Mouse (Mus musculus) cerebellum, adult 2 months (tissue): ENCODE data around the gene Mphosph9. TPM values are rescaled to one million over a fixed set of nuclear protein-coding genes. Genes with fewer than 3 reads are reported as not detected.
A peak's percentile ranks its signal among the peaks of the same experiment; 100 is the strongest.

Source experiments
- DNase-seq, 2 experiments: peaks; one replicate each; pipeline ENCODE4 v3.0.0; 2021
- H3K27ac ChIP-seq: fragments of 200-500 bp; 2 replicates; pipeline ENCODE4 v1.5.1; 2012; ENCODE audit warnings: low read length, control low read depth, inconsistent platforms; ENCODE audit not compliant: insufficient read depth
- H3K27me3 ChIP-seq: fragments of 200-500 bp; 2 replicates; pipeline ENCODE4 v1.6.1; 2012; ENCODE audit warnings: inconsistent platforms, mild to moderate bottlenecking, low read length, moderate library complexity; ENCODE audit not compliant: control insufficient read depth, insufficient read depth
- H3K4me1 ChIP-seq: fragments of 200-500 bp; 2 replicates; pipeline ENCODE4 v1.6.1; 2011; ENCODE audit warnings: low read length; ENCODE audit not compliant: control insufficient read depth, insufficient read depth
- H3K4me3 ChIP-seq: fragments of 200-500 bp; replicated peaks from 2 replicates; pipeline ENCODE3; 2011; ENCODE audit warnings: mild to moderate bottlenecking, low read depth, low read length, control low read depth; ENCODE audit not compliant: insufficient read depth
- CTCF ChIP-seq: fragments of 200-500 bp; IDR thresholded peaks from 2 replicates; pipeline ENCODE4 v1.5.1; 2011; ENCODE audit warnings: low read depth, mild to moderate bottlenecking, control low read depth, low read length, moderate library complexity, borderline replicate concordance; ENCODE audit not compliant: insufficient read depth
- POLR2A ChIP-seq: fragments of 200-500 bp; IDR thresholded peaks from 2 replicates; pipeline ENCODE4 v1.6.1; 2011; ENCODE audit warnings: low read length, control low read depth, borderline replicate concordance; ENCODE audit not compliant: insufficient read depth
- WGBS: fragments of 180-500 bp; shearing (Covaris S2); methylation state at CpG from one replicate; pipeline ENCODE4 v1.1.7; 2018; 5-methylcytosine and 5-hydroxymethylcytosine counted together
- polyA plus RNA-seq: library from polyadenylated mRNA; depleted of rRNA; stranded (reverse); fragments of >200 nt; gene quantifications from 2 replicates; pipeline ENCODE4 v1.2.3, GENCODE M21; 2012

The Mphosph9 gene
- polyA plus RNA-seq, 1 experiment: 27.2 TPM

- H3K4me3 ChIP-seq: no peak overlapping the region
- no peak overlapping the region for H3K27ac ChIP-seq
- WGBS: 46% methylated on average over 9 of the region's 9 CpGs
Measured at GRCm38 (mm10) chr5:124337909-124338308, 10.1 kb upstream of the Mphosph9 start.

GRCm38 (mm10) chr5:124337103-124337502, 9.3 kb upstream of the Mphosph9 start:
- Histone ChIP-seq H3K27ac (no peak overlapping the region), H3K4me3 (no peak overlapping the region), H3K4me1 (peaks cover 25% of the 10 kb centered on the region), H3K27me3 (no peaks in the 10 kb centered on the region)
- 86% methylated on average over 9 of the region's 9 CpGs for WGBS
- DNase-seq: no peak
- TF ChIP-seq POLR2A (no peak), CTCF (no peak)

More at GRCm38 (mm10) chr5:124337909-124338308, 10.1 kb upstream of the Mphosph9 start:
- TF ChIP-seq POLR2A (no peak), CTCF (no peak)
- Histone ChIP-seq H3K4me1 (peaks cover 25% of the 10 kb centered on the region), H3K27me3 (no peaks in the 10 kb centered on the region)
- DNase-seq: peak in 1 of 2 experiments; percentile 29

GRCm38 (mm10) chr5:124334392-124334791, 6.6 kb upstream of the Mphosph9 start:
- Histone ChIP-seq H3K4me1 (peaks cover 20% of the 10 kb centered on the region), H3K27ac (peak overlapping the region; percentile 4; the same call in 1 of the 2 replicates), H3K27me3 (no peaks in the 10 kb centered on the region), H3K4me3 (no peak overlapping the region)
- WGBS: 11% methylated on average over 6 of the region's 6 CpGs
- TF ChIP-seq CTCF: no peak
- no peak for TF ChIP-seq POLR2A
- DNase-seq: peak; percentile 60 to 79

- peaks cover 8% of the 10 kb centered on the region; the same call in 1 of the 2 replicates for H3K4me1 ChIP-seq
- H3K4me3 ChIP-seq: no peak overlapping the region
- 74% methylated on average over 6 of the region's 6 CpGs for WGBS
- no peak for TF ChIP-seq CTCF
- no peak for TF ChIP-seq POLR2A
- no peak overlapping the region for H3K27ac ChIP-seq
- no peak for DNase-seq
- no peaks in the 10 kb centered on the region for H3K27me3 ChIP-seq
Measured at GRCm38 (mm10) chr5:124330086-124330485, 2.3 kb upstream of the Mphosph9 start.

- Histone ChIP-seq H3K4me1 (no peaks in the 10 kb centered on the region; the same call in 1 of the 2 replicates), H3K4me3 (peak overlapping the region; percentile 87), H3K27ac (peak overlapping the region; percentile 10; the same call in 1 of the 2 replicates), H3K27me3 (no peaks in the 10 kb centered on the region)
- DNase-seq: peak; percentile 37 to 41
- WGBS: under 1% methylated on average over 8 of the region's 8 CpGs
- TF ChIP-seq CTCF: no peak
- TF ChIP-seq POLR2A: no peak
Measured at GRCm38 (mm10) chr5:124326829-124327228, 943 bp downstream of the Mphosph9 start.

GRCm38 (mm10) chr5:124317648-124318047, 10.1 kb downstream of the Mphosph9 start:
- H3K4me1 ChIP-seq: peaks cover 22% of the 10 kb centered on the region
- TF ChIP-seq POLR2A (no peak), CTCF (no peak)
- WGBS: 84% methylated on average over 7 of the region's 7 CpGs
- no peaks in the 10 kb centered on the region for H3K27me3 ChIP-seq
- 0 out of 2 replicates have a peak overlapping the region, but pooled peaks have one; percentile 5 for H3K27ac ChIP-seq
- no peak for DNase-seq
- no peak overlapping the region for H3K4me3 ChIP-seq

- Histone ChIP-seq H3K4me3 (peak overlapping the region; percentile 1), H3K27ac (peak overlapping the region; percentile 74), H3K4me1 (peaks cover 22% of the 10 kb centered on the region), H3K27me3 (no peaks in the 10 kb centered on the region)
- peak; percentile 89 to 94 for DNase-seq
- no peak for TF ChIP-seq POLR2A
- no peak for TF ChIP-seq CTCF
- 9% methylated on average over 11 of the region's 11 CpGs for WGBS
Measured at GRCm38 (mm10) chr5:124315941-124316340, 11.8 kb downstream of the Mphosph9 start.

GRCm38 (mm10) chr5:124315498-124315897, 12.3 kb downstream of the Mphosph9 start:
- TF ChIP-seq POLR2A (no peak), CTCF (no peak)
- H3K27me3 ChIP-seq: no peaks in the 10 kb centered on the region
- WGBS: 16% methylated on average over 9 of the region's 9 CpGs
- H3K4me3 ChIP-seq: peak overlapping the region; percentile 33
- H3K27ac ChIP-seq: peak overlapping the region; percentile 74
- DNase-seq: peak in 1 of 2 experiments; percentile 67
- H3K4me1 ChIP-seq: peaks cover 22% of the 10 kb centered on the region
